Mouse (Mus musculus) hindbrain, embryonic 13.5 days (tissue): ENCODE results near the gene Gm21860. TPM values are rescaled to one million over a fixed set of nuclear protein-coding genes. Genes with fewer than 3 reads are reported as not detected.
"Not testable (repeated sequence)": the region's sequence is repeated elsewhere in the genome, so short reads cannot be mapped to it uniquely, and the experiment has no call there.

Experiments used
- ATAC-seq: fragments of 200-750 bp; cut with Nextera tagmentation; 2 replicates; pipeline ENCODE4 v1.8.0; 2017; ENCODE audit warnings: moderate TSS enrichment; ENCODE audit not compliant: low FRiP score
- H3K27ac ChIP-seq: fragments of 300-500 bp; sonication (generic); 2 replicates; pipeline ENCODE4 v1.5.1; 2015; ENCODE audit warnings: inconsistent platforms, mild to moderate bottlenecking, moderate library complexity
- H3K27me3 ChIP-seq: fragments of 300-500 bp; sonication (generic); 2 replicates; pipeline ENCODE4 v1.6.1; 2015; ENCODE audit warnings: mild to moderate bottlenecking, inconsistent platforms
- H3K36me3 ChIP-seq: fragments of 300-500 bp; sonication (generic); 2 replicates; pipeline ENCODE4 v1.6.1; 2015; ENCODE audit warnings: mild to moderate bottlenecking, inconsistent platforms
- H3K4me1 ChIP-seq: fragments of 300-500 bp; sonication (generic); replicated peaks from 2 replicates; pipeline ENCODE4 v1.6.1; 2015; ENCODE audit warnings: inconsistent platforms
- H3K4me2 ChIP-seq: fragments of 300-500 bp; sonication (generic); 2 replicates; pipeline ENCODE4 v1.6.1; 2015; ENCODE audit warnings: inconsistent platforms, mild to moderate bottlenecking, moderate library complexity
- H3K4me3 ChIP-seq: fragments of 300-500 bp; sonication (generic); 2 replicates; pipeline ENCODE4 v1.5.1; 2015; ENCODE audit warnings: mild to moderate bottlenecking, inconsistent platforms
- H3K9ac ChIP-seq: fragments of 300-500 bp; sonication (generic); 2 replicates; pipeline ENCODE4 v1.6.1; 2015; ENCODE audit warnings: mild to moderate bottlenecking, inconsistent platforms
- H3K9me3 ChIP-seq: fragments of 300-500 bp; sonication (generic); 2 replicates; pipeline ENCODE4 v1.6.1; 2016; ENCODE audit warnings: inconsistent platforms
- WGBS: fragments of 180-500 bp; shearing (Covaris S2); methylation state at CpG from one replicate; pipeline ENCODE4 v1.1.7; 2015; 5-methylcytosine and 5-hydroxymethylcytosine counted together
- polyA plus RNA-seq: library from polyadenylated mRNA; unstranded; fragments of >200 nt; fragmentation: Nextera tagmentation; extraction: Ambion mirVana; gene quantifications from 2 replicates; pipeline ENCODE4 v1.2.1, GENCODE M21; 2015

Gene Gm21860
- polyA plus RNA-seq, 1 experiment from 2014 or later = not detected

- H3K4me1 ChIP-seq, H3K4me2 ChIP-seq, H3K36me3 ChIP-seq, H3K4me3 ChIP-seq, H3K27me3 ChIP-seq, H3K27ac ChIP-seq, H3K9ac ChIP-seq, H3K9me3 ChIP-seq: not testable (repeated sequence)
- WGBS = 77% methylated on average over 16 of the region's 17 CpGs
- peak; percentile 65 for ATAC-seq
These were observed 25.7 kb downstream of the Gm21860 start for GRCm38 (mm10) chrY:90728905-90729256.

- not testable (repeated sequence) for H3K9ac ChIP-seq, H3K4me2 ChIP-seq, H3K36me3 ChIP-seq, H3K4me1 ChIP-seq, H3K27me3 ChIP-seq, H3K4me3 ChIP-seq, H3K9me3 ChIP-seq, H3K27ac ChIP-seq
- 0 out of 2 replicates have a peak, but pooled peaks have one; percentile 10 for ATAC-seq
- 84% methylated on average over 11 of the region's 13 CpGs for WGBS
These were observed 26.2 kb downstream of the Gm21860 start for GRCm38 (mm10) chrY:90728251-90728904.

GRCm38 (mm10) chrY:90727121-90727908, 27.3 kb downstream of the Gm21860 start:
- not testable (repeated sequence) for H3K9me3 ChIP-seq, H3K36me3 ChIP-seq, ATAC-seq, H3K4me3 ChIP-seq, H3K27me3 ChIP-seq, H3K4me1 ChIP-seq, H3K9ac ChIP-seq, H3K4me2 ChIP-seq, H3K27ac ChIP-seq
- 78% methylated on average over 13 of the region's 13 CpGs for WGBS

- H3K9ac ChIP-seq, H3K4me2 ChIP-seq, H3K27me3 ChIP-seq, H3K27ac ChIP-seq, ATAC-seq, H3K4me1 ChIP-seq, H3K4me3 ChIP-seq, H3K9me3 ChIP-seq, H3K36me3 ChIP-seq: not testable (repeated sequence)
- 72% methylated on average over 14 of the region's 23 CpGs for WGBS
These were observed 28.7 kb downstream of the Gm21860 start for GRCm38 (mm10) chrY:90725701-90726451.

- 91% methylated on average over 10 of the region's 10 CpGs for WGBS
- not testable (repeated sequence) for H3K9me3 ChIP-seq, H3K4me1 ChIP-seq, H3K9ac ChIP-seq, H3K27me3 ChIP-seq, H3K4me3 ChIP-seq, H3K27ac ChIP-seq, H3K4me2 ChIP-seq, ATAC-seq, H3K36me3 ChIP-seq
These were observed 29.5 kb downstream of the Gm21860 start for GRCm38 (mm10) chrY:90725166-90725565.

- not testable (repeated sequence) for H3K9ac ChIP-seq, H3K4me1 ChIP-seq, H3K4me2 ChIP-seq, H3K27me3 ChIP-seq, H3K36me3 ChIP-seq, H3K27ac ChIP-seq, H3K9me3 ChIP-seq, H3K4me3 ChIP-seq
- peak; percentile 89 for ATAC-seq
- WGBS = 65% methylated on average over 8 of the region's 8 CpGs
These were observed 30.5 kb downstream of the Gm21860 start for GRCm38 (mm10) chrY:90724014-90724709.

- H3K4me2 ChIP-seq, H3K27ac ChIP-seq, H3K9ac ChIP-seq, H3K27me3 ChIP-seq, H3K36me3 ChIP-seq, H3K9me3 ChIP-seq, H3K4me1 ChIP-seq, H3K4me3 ChIP-seq: not testable (repeated sequence)
- ATAC-seq = peak; percentile 90
- WGBS = 73% methylated on average over 9 of the region's 9 CpGs
These were observed 31.2 kb downstream of the Gm21860 start for GRCm38 (mm10) chrY:90723336-90723987.

GRCm38 (mm10) chrY:90720505-90720904, 34.1 kb downstream of the Gm21860 start:
- H3K4me2 ChIP-seq, H3K4me3 ChIP-seq, H3K36me3 ChIP-seq, H3K9me3 ChIP-seq, ATAC-seq, H3K9ac ChIP-seq, H3K27ac ChIP-seq, H3K4me1 ChIP-seq, H3K27me3 ChIP-seq: not testable (repeated sequence)
- WGBS = 56% methylated on average over 5 of the region's 5 CpGs

GRCm38 (mm10) chrY:90719403-90720232, 35.0 kb downstream of the Gm21860 start:
- not testable (repeated sequence) for H3K4me2 ChIP-seq, H3K4me3 ChIP-seq, H3K36me3 ChIP-seq, H3K4me1 ChIP-seq, H3K9me3 ChIP-seq, H3K9ac ChIP-seq, ATAC-seq, H3K27ac ChIP-seq, H3K27me3 ChIP-seq
- WGBS = 84% methylated on average over 13 of the region's 13 CpGs

- H3K4me3 ChIP-seq, H3K4me2 ChIP-seq, H3K4me1 ChIP-seq, H3K27ac ChIP-seq, H3K9ac ChIP-seq, H3K27me3 ChIP-seq, H3K36me3 ChIP-seq, H3K9me3 ChIP-seq: not testable (repeated sequence)
- 79% methylated on average over 20 of the region's 22 CpGs for WGBS
- ATAC-seq = peak; percentile 85
These were observed 35.8 kb downstream of the Gm21860 start for GRCm38 (mm10) chrY:90718583-90719402.

- not testable (repeated sequence) for H3K36me3 ChIP-seq, H3K4me1 ChIP-seq, H3K4me3 ChIP-seq, H3K27me3 ChIP-seq, H3K4me2 ChIP-seq, H3K9me3 ChIP-seq, H3K27ac ChIP-seq, H3K9ac ChIP-seq, ATAC-seq
- WGBS = 83% methylated on average over 9 of the region's 9 CpGs
These were observed 36.6 kb downstream of the Gm21860 start for GRCm38 (mm10) chrY:90718021-90718420.
